Mouse (Mus musculus) midbrain, embryonic 11.5 days (tissue): Measurements from ENCODE around the gene Mink1. TPM values are rescaled to one million over a fixed set of nuclear protein-coding genes. Genes with fewer than 3 reads are reported as not detected.
"Not testable (repeated sequence)": the region's sequence is repeated elsewhere in the genome, so short reads cannot be mapped to it uniquely, and the experiment has no call there.

Experiments used
- ATAC-seq: fragments of 200-750 bp; cut with Nextera tagmentation; 2 replicates; pipeline ENCODE4 v1.8.0; 2017; ENCODE audit warnings: moderate TSS enrichment, moderate library complexity; ENCODE audit not compliant: low FRiP score
- DNase-seq: peaks from one replicate; pipeline ENCODE4 v3.0.0; 2015; ENCODE audit warnings: low spot score; ENCODE audit errors: missing footprints
- H3K27ac ChIP-seq: fragments of 300-500 bp; sonication (generic); 2 replicates; pipeline ENCODE4 v1.5.1; 2014; ENCODE audit warnings: low read depth, low read length
- H3K27me3 ChIP-seq: fragments of 300-500 bp; sonication (generic); 2 replicates; pipeline ENCODE4 v1.6.1; 2014; ENCODE audit warnings: mild to moderate bottlenecking, low read length, moderate library complexity, mixed read lengths; ENCODE audit not compliant: control insufficient read depth, insufficient read depth
- H3K36me3 ChIP-seq: fragments of 300-500 bp; sonication (generic); 2 replicates; pipeline ENCODE4 v1.6.1; 2014; ENCODE audit warnings: mild to moderate bottlenecking, low read length, moderate library complexity, mixed read lengths; ENCODE audit not compliant: control insufficient read depth, insufficient read depth
- H3K4me1 ChIP-seq: fragments of 300-500 bp; sonication (generic); 2 replicates; pipeline ENCODE4 v1.6.1; 2014; ENCODE audit warnings: low read length; ENCODE audit not compliant: control insufficient read depth, insufficient read depth
- H3K4me2 ChIP-seq: fragments of 300-500 bp; sonication (generic); 2 replicates; pipeline ENCODE4 v1.6.1; 2014; ENCODE audit warnings: mild to moderate bottlenecking, moderate library complexity
- H3K4me3 ChIP-seq: fragments of 300-500 bp; sonication (generic); 2 replicates; pipeline ENCODE4 v1.5.1; 2014; ENCODE audit warnings: low read depth, low read length
- H3K9ac ChIP-seq: fragments of 300-500 bp; sonication (generic); 2 replicates; pipeline ENCODE4 v1.6.1; 2014; ENCODE audit warnings: low read length
- H3K9me3 ChIP-seq: fragments of 300-500 bp; sonication (generic); 2 replicates; pipeline ENCODE4 v1.6.1; 2016; ENCODE audit warnings: low read length; ENCODE audit not compliant: control insufficient read depth
- WGBS: fragments of 180-500 bp; shearing (Covaris S2); extraction: QIAGEN DNeasy Blood & Tissue Kit; methylation state at CpG from one replicate; pipeline ENCODE4 v1.1.7; 2014; 5-methylcytosine and 5-hydroxymethylcytosine counted together
- polyA plus RNA-seq: library from polyadenylated mRNA; unstranded; fragments of >200 nt; fragmentation: Nextera tagmentation; extraction: Ambion mirVana; gene quantifications from 2 replicates; pipeline ENCODE4 v1.2.1, GENCODE M21; 2014

Mink1 gene
- 12.3 and 12.9 TPM in 2 replicates for polyA plus RNA-seq

- H3K4me1 ChIP-seq, result peaks cover 16% of the 10 kb centered on the region
- no peaks in the 10 kb centered on the region for H3K9me3 ChIP-seq
- H3K27me3 ChIP-seq, result no peaks in the 10 kb centered on the region
- H3K4me3 ChIP-seq, result peak within 1 kb of the TSS; percentile 86
- peak within 1 kb of the TSS; percentile 96 for H3K4me2 ChIP-seq
- peak within 1 kb of the TSS; percentile 81 for H3K9ac ChIP-seq
- DNase-seq (peak; percentile 99), ATAC-seq (peak; percentile 93)
- H3K36me3 ChIP-seq, result no peaks in the 10 kb centered on the region
- peak within 1 kb of the TSS; percentile 58 for H3K27ac ChIP-seq
- WGBS, result under 1% methylated on average over 51 of the region's 57 CpGs
These were observed at the start of gene Mink1 for GRCm38 (mm10) chr11:70562287-70562994. TSS of gene Mink1 (plus strand) at chr11:70562881.

GRCm38 (mm10) chr11:70513520-70513919 lies 49.2 kb upstream of the Mink1 start:
- Histone ChIP-seq H3K9ac (no peak overlapping the region), H3K4me3 (no peak overlapping the region), H3K36me3 (no peaks in the 10 kb centered on the region), H3K4me1 (peaks cover 5% of the 10 kb centered on the region; the same call in 1 of the 2 replicates), H3K9me3 (no peaks in the 10 kb centered on the region), H3K27ac (no peak overlapping the region), H3K4me2 (no peak overlapping the region), H3K27me3 (no peaks in the 10 kb centered on the region)
- 52% methylated on average over 11 of the region's 11 CpGs for WGBS
- DNase-seq (peak; percentile 85), ATAC-seq (no peak)

- 91% methylated on average over 7 of the region's 7 CpGs for WGBS
- no peak for ATAC-seq
- H3K27ac ChIP-seq, result no peak within 1 kb of the TSS
These were observed 48.4 kb upstream of the Mink1 start, which contains the start of gene Vmo1 for GRCm38 (mm10) chr11:70514288-70514687. TSS of gene Vmo1 (minus strand) at chr11:70514616.

GRCm38 (mm10) chr11:70516352-70516751 lies 46.3 kb upstream of the Mink1 start:
- DNase-seq (peak; percentile 93), ATAC-seq (no peak)
- no peak overlapping the region for H3K9ac ChIP-seq
- no peaks in the 10 kb centered on the region for H3K9me3 ChIP-seq
- H3K4me3 ChIP-seq, result no peak overlapping the region
- no peaks in the 10 kb centered on the region for H3K36me3 ChIP-seq
- no peaks in the 10 kb centered on the region; the same call in 1 of the 2 replicates for H3K27me3 ChIP-seq
- peaks cover 7% of the 10 kb centered on the region for H3K4me1 ChIP-seq
- no peak overlapping the region for H3K4me2 ChIP-seq
- 24% methylated on average over 2 of the region's 2 CpGs for WGBS
- no peak overlapping the region for H3K27ac ChIP-seq

More at GRCm38 (mm10) chr11:70514288-70514687, 48.4 kb upstream of the Mink1 start, which contains the start of gene Vmo1:
- peaks cover 5% of the 10 kb centered on the region; the same call in 1 of the 2 replicates for H3K4me1 ChIP-seq
- H3K27me3 ChIP-seq, result no peaks in the 10 kb centered on the region; the same call in 1 of the 2 replicates
- no peaks in the 10 kb centered on the region for H3K36me3 ChIP-seq
- no peaks in the 10 kb centered on the region for H3K9me3 ChIP-seq
- H3K4me3 ChIP-seq, result no peak within 1 kb of the TSS
- no peak within 1 kb of the TSS for H3K9ac ChIP-seq
- DNase-seq, result no peak
- H3K4me2 ChIP-seq, result no peak within 1 kb of the TSS

GRCm38 (mm10) chr11:70518436-70518835 lies 44.2 kb upstream of the Mink1 start:
- Histone ChIP-seq H3K4me1 (peaks cover 6% of the 10 kb centered on the region), H3K27me3 (no peaks in the 10 kb centered on the region; the same call in 1 of the 2 replicates), H3K9me3 (no peaks in the 10 kb centered on the region), H3K4me3 (no peak overlapping the region), H3K9ac (no peak overlapping the region), H3K4me2 (no peak overlapping the region), H3K36me3 (no peaks in the 10 kb centered on the region), H3K27ac (no peak overlapping the region)
- no peak for ATAC-seq
- WGBS, result 67% methylated on average over 1 of the region's 1 CpGs
- DNase-seq, result no peak

- peak within 1 kb of the TSS; percentile 74 for H3K9ac ChIP-seq
- H3K36me3 ChIP-seq, result no peaks in the 10 kb centered on the region
- ATAC-seq, result no peak
- no peaks in the 10 kb centered on the region; the same call in 1 of the 2 replicates for H3K27me3 ChIP-seq
- H3K4me1 ChIP-seq, result peaks cover 5% of the 10 kb centered on the region
- H3K4me3 ChIP-seq, result peak within 1 kb of the TSS; percentile 25
- no peaks in the 10 kb centered on the region for H3K9me3 ChIP-seq
- H3K27ac ChIP-seq, result no peak within 1 kb of the TSS
- 79% methylated on average over 10 of the region's 10 CpGs for WGBS
- DNase-seq, result peak; percentile 68
- peak within 1 kb of the TSS; percentile 42 for H3K4me2 ChIP-seq
These were observed 43.8 kb upstream of the Mink1 start, which contains the start of gene Gltpd2 for GRCm38 (mm10) chr11:70518923-70519322. TSS of gene Gltpd2 (plus strand) at chr11:70519196.

GRCm38 (mm10) chr11:70520178-70520769 lies 42.4 kb upstream of the Mink1 start:
- H3K27ac ChIP-seq, result 0 out of 2 replicates have a peak overlapping the region, but pooled peaks have one; percentile 14
- peak overlapping the region; percentile 74 for H3K9ac ChIP-seq
- H3K36me3 ChIP-seq, result no peaks in the 10 kb centered on the region
- ATAC-seq, result no peak
- H3K4me3 ChIP-seq, result peak overlapping the region; percentile 25
- no peaks in the 10 kb centered on the region for H3K9me3 ChIP-seq
- DNase-seq, result peak; percentile 95
- peaks cover 5% of the 10 kb centered on the region for H3K4me1 ChIP-seq
- H3K27me3 ChIP-seq, result no peaks in the 10 kb centered on the region; the same call in 1 of the 2 replicates
- peak overlapping the region; percentile 42 for H3K4me2 ChIP-seq
- WGBS, result 8% methylated on average over 41 of the region's 41 CpGs

- H3K4me2 ChIP-seq, H3K4me3 ChIP-seq, H3K27ac ChIP-seq, H3K9me3 ChIP-seq, ATAC-seq, H3K9ac ChIP-seq, H3K27me3 ChIP-seq: not testable (repeated sequence)
- Histone ChIP-seq H3K4me1 (peaks cover 12% of the 10 kb centered on the region), H3K36me3 (peaks cover 16% of the 10 kb centered on the region)
- 91% methylated on average over 8 of the region's 8 CpGs for WGBS
- peak; percentile 87 for DNase-seq
These were observed 39.2 kb upstream of the Mink1 start for GRCm38 (mm10) chr11:70523306-70523989.
